Mouse (Mus musculus) bone marrow, adult 2 months (tissue): ENCODE measurements around the gene Myo1h. TPM values are rescaled to one million over a fixed set of nuclear protein-coding genes. Genes with fewer than 3 reads are reported as not detected.

ENCODE experiments used
- H3K27ac ChIP-seq: fragments of 200-500 bp; 2 replicates; pipeline ENCODE4 v1.5.1; 2012; ENCODE audit warnings: low read depth, mild to moderate bottlenecking, control low read depth, inconsistent platforms, low read length; ENCODE audit not compliant: control insufficient read depth, poor library complexity, insufficient read depth
- H3K4me1 ChIP-seq: fragments of 200-500 bp; 2 replicates; pipeline ENCODE4 v1.6.1; 2011; ENCODE audit warnings: low read length; ENCODE audit not compliant: control insufficient read depth, insufficient read depth
- H3K4me3 ChIP-seq: fragments of 200-500 bp; replicated peaks from 2 replicates; pipeline ENCODE3; 2011; ENCODE audit warnings: mild to moderate bottlenecking, low read depth, low read length, control low read depth; ENCODE audit not compliant: control insufficient read depth
- CTCF ChIP-seq: fragments of 200-500 bp; IDR thresholded peaks from 2 replicates; pipeline ENCODE4 v1.5.1; 2011; ENCODE audit warnings: low read length, control low read depth; ENCODE audit not compliant: control insufficient read depth, insufficient read depth
- POLR2A ChIP-seq: fragments of 200-500 bp; IDR thresholded peaks from 2 replicates; pipeline ENCODE4 v1.6.1; 2011; ENCODE audit warnings: low read depth, mild to moderate bottlenecking, control low read depth, low read length, borderline replicate concordance; ENCODE audit not compliant: control insufficient read depth
- WGBS: fragments of 180-500 bp; shearing (Covaris S2); methylation state at CpG from one replicate; pipeline ENCODE4 v1.1.7; 2018; 5-methylcytosine and 5-hydroxymethylcytosine counted together
- polyA plus RNA-seq: library from polyadenylated mRNA; stranded (reverse); fragments of >200 nt; gene quantifications from 2 replicates; pipeline ENCODE4 v1.2.4, GENCODE M21; 2011; ENCODE audit warnings: low replicate concordance; ENCODE audit not compliant: missing spikeins, insufficient read depth, insufficient read length

The Myo1h gene
- polyA plus RNA-seq, 1 experiment: 2.1 TPM

GRCm38 (mm10) chr5:114372565-114372964 is 83.6 kb downstream of the Myo1h start:
- 86% methylated on average over 11 of the region's 11 CpGs for WGBS
- Histone ChIP-seq H3K4me1 (peaks cover 23% of the 10 kb centered on the region), H3K27ac (no peak overlapping the region), H3K4me3 (no peak overlapping the region)
- no peak for TF ChIP-seq CTCF
- TF ChIP-seq POLR2A: no peak

GRCm38 (mm10) chr5:114373174-114373573 is 84.2 kb downstream of the Myo1h start:
- Histone ChIP-seq H3K27ac (no peak overlapping the region), H3K4me3 (no peak overlapping the region), H3K4me1 (peaks cover 23% of the 10 kb centered on the region)
- 70% methylated on average over 11 of the region's 11 CpGs for WGBS
- TF ChIP-seq CTCF (no peak), POLR2A (0 out of 2 replicates have a peak, but pooled peaks have one; percentile 6)

- no peak overlapping the region for H3K27ac ChIP-seq
- 88% methylated on average over 9 of the region's 9 CpGs for WGBS
- H3K4me3 ChIP-seq: no peak overlapping the region
Measured at GRCm38 (mm10) chr5:114373581-114373980, 84.6 kb downstream of the Myo1h start.

GRCm38 (mm10) chr5:114374409-114375213 is 85.6 kb downstream of the Myo1h start:
- WGBS: 16% methylated on average over 23 of the region's 23 CpGs
- Histone ChIP-seq H3K4me1 (peaks cover 23% of the 10 kb centered on the region), H3K4me3 (no peak overlapping the region), H3K27ac (peak overlapping the region; percentile 36; the same call in 1 of the 2 replicates)
- TF ChIP-seq POLR2A (no peak), CTCF (peak; percentile 21; the same call in 1 of the 2 replicates)

More at GRCm38 (mm10) chr5:114373581-114373980, 84.6 kb downstream of the Myo1h start:
- peaks cover 23% of the 10 kb centered on the region for H3K4me1 ChIP-seq
- TF ChIP-seq CTCF (no peak), POLR2A (no peak)

- H3K4me3 ChIP-seq: no peak overlapping the region
- WGBS: 10% methylated on average over 10 of the region's 10 CpGs
- peaks cover 20% of the 10 kb centered on the region for H3K4me1 ChIP-seq
- H3K27ac ChIP-seq: peak overlapping the region; percentile 45
- no peak for TF ChIP-seq CTCF
- TF ChIP-seq POLR2A: no peak
Measured at GRCm38 (mm10) chr5:114378177-114378920, 89.4 kb downstream of the Myo1h start.

GRCm38 (mm10) chr5:114378936-114379335 is 90.0 kb downstream of the Myo1h start:
- 19% methylated on average over 6 of the region's 6 CpGs for WGBS
- H3K27ac ChIP-seq: peak overlapping the region; percentile 45
- TF ChIP-seq CTCF (no peak), POLR2A (no peak)
- H3K4me3 ChIP-seq: no peak overlapping the region
- H3K4me1 ChIP-seq: peaks cover 17% of the 10 kb centered on the region

GRCm38 (mm10) chr5:114379763-114380162 is 90.8 kb downstream of the Myo1h start:
- TF ChIP-seq POLR2A (no peak), CTCF (no peak)
- under 1% methylated on average over 20 of the region's 20 CpGs for WGBS
- Histone ChIP-seq H3K4me1 (peaks cover 10% of the 10 kb centered on the region), H3K27ac (peak overlapping the region; percentile 94), H3K4me3 (peak overlapping the region; percentile 83)
